Comparison of ENCODE assay signal across 10 mouse cellular contexts in the genomic region with DNA sequence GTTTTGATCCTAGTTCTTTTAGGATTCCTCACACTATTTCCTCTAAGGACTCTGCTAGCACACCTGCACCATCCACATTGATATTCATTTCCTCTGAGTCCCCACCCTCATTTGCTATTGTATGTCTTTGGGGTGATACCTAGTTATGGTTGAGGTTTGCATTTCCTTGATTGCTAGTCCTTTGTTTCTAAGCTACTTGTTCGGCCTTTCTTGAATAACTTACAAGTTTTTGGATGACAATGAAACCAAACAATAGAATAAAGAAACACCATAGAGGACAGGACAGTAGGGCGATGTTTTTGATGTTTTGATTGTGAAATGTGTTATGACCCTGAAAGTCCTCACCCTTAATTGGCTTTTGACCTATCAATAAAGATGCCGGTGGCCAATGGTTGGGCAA.
"Had no signal": no experiment of that assay in that cellular context is flagged by ENCODE, and none has a peak within 500 bp of the region (broad histone marks: within the 10 kb centered on the region; RNA-seq: fewer than 3 reads in every experiment).

No protein-coding gene starts in this region.

- DNase-seq: liver, postnatal 0 days; lung, adult 2 months; lung, postnatal 14 days; lung, postnatal 36 days; right cerebral cortex, postnatal 25 days; right cerebral cortex, postnatal 4 days; spleen, adult 18-20 months; thymus, adult 18-20 months; thymus, postnatal 14 days; thymus, postnatal 36 days had no signal
